Mouse (Mus musculus) heart, adult 11 months (tissue): Measurements from ENCODE around the gene D930048N14Rik.
"Not testable (repeated sequence)": the region's sequence is repeated elsewhere in the genome, so short reads cannot be mapped to it uniquely, and the experiment has no call there.

Experiments used
- DNase-seq: peaks from one replicate; pipeline ENCODE4 v3.0.0; 2022

The D930048N14Rik gene

GRCm38 (mm10) chr11:51629651-51630314, 21.0 kb upstream of the D930048N14Rik start:
- DNase-seq, result no peak

DNA sequence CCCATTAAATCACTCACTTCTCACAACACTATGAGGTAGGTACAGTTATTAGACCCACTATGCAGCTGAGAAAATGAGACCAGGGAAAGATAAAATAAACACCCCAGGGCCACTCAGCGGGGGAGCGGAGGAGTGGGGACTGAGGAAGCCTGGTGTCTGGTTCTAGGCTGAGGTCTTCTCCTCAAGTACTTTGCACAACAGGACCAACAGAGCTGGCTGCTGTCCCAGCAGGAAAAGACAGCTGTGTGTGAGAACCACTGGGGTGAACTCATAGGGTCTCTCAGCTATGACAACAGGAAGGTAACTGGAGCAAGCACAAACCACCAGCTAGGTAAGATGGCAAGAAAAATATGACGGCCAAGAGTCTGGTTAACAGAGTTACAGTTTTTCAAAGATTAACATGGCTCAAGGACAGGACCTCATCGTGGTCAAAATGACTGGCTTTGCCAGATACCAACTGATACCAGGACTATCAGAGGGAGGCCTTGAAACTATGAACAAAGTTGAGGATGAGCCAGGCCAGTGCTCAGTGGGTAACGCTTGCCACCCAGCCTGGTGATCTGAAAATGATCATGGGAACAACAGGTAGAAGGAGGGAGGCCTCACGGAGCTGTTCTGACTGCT, 18.5 kb upstream of the D930048N14Rik start:
- DNase-seq, result peak; percentile 91

DNA sequence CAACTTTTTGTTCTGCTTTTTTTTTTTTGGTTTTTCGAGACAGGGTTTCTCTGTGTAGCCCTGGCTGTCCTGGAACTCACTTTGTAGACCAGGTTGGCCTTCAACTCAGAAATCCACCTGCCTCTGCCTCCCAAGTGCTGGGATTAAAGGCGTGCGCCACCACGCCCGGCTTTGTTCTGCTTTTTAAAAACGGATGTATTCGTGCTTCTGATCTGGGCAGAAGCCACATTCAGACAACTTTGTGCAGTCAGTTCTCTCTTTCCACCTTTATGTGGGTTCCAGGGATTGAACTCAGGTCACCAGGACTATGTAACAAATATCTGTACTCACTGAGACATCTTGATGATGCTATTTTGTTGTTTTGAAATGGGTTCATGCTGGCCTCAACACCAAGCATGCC, 17.6 kb upstream of the D930048N14Rik start:
- not testable (repeated sequence) for DNase-seq

DNA sequence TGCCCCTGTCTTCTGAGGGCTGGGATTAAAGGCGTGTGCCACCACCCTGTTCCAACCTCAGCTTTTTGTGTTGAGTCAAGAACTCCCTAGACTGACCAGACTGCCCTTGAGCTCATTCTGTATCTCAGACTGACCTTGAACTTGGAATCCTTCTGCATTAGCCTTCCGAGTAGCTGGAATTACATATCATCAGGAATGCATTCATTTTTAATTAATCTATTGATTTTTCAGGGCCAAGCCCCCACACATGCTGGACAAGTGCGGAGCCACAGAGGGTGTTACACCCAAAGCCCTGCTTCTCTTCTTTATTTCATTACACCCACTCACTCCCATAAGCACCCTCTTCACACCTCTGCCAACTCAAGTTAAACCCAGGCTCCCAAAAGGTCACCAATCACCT, 17.0 kb upstream of the D930048N14Rik start:
- DNase-seq, result no peak

GRCm38 (mm10) chr11:51635127-51635524, 15.6 kb upstream of the D930048N14Rik start:
- DNase-seq, result no peak

DNA sequence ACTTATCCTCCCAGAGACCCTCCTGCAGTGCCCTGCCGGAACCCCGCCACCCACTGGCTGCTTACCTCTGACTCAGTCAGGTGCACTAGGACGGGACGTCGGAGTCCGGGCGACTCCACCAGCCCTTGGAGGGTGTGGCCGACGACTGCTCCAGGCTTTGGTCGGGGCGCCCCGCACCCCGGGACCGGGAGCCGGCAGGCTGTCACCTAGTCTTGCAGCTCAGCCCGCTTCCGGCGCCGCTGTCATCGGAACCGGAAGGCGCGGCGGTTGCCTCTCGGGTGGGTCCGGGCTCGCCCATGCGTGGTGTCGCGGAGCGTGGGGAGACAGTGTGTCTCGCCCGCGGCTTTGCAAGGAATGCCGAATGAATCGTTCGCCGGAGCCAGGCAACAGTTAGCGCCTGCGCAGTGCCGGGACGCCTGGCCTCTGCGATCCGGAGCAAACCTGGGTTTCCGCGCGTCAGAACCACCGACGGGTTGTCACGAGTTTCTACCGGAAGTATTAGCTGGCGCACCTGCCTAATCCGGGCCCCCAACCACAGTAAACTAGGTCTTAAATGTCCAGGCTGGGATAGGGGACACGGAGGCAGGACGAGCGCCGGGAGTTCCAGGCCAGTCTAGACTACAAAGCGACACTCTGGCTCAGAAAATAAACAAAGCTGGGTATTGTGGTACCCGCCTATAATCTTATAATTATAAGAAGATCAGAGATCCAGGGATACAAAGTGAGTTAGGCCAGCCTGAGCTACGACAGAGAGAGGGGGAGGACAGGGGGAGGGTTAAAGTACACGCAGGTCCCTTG, 15.0 kb upstream of the D930048N14Rik start, which contains the start of gene Rmnd5b:
TSS of gene Rmnd5b (minus strand) at position 372 of the 798 bp plus-strand sequence.
- peak; percentile 99 for DNase-seq

DNA sequence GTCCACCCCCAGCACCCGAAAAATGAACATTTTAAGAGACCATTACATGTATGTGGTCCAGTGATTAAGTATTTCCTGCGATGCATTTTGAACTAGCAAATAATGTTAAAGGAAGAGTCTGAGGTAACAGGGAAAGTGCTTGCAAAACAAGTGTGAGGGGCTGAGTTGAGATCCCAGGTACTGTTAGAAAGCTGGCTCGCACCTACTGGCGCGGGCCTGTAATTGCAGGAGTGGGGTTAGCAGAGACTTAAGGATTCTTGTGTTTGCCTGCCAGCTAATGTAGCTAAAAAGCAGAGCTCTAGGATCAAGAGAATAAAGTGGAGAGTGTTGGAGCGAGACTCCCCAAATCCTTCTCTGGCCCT, 14.4 kb upstream of the D930048N14Rik start:
- peak; percentile 95 for DNase-seq

DNA sequence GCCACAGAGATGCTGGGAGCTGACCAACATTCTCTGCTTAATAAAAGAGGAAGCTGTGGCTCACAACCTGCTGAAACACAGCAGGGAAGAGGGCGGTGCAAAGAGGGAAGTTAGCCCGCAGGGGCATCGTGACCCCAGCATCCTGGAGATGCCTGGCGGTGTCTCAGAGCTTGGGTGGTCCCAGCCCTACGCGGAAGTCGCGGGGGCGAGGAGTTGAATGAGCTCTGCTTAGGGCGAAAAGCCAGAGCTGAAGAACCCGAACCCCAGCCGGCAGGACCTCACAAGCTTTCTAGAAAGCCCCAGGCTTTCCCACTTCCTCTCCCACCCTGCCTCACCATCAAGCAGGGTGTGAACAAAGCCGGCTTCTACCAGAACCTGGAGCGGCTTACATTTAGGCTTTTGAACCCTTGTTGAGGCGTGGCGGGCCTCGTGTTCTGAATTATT, 12.8 kb upstream of the D930048N14Rik start:
- DNase-seq, result peak; percentile 97

DNA sequence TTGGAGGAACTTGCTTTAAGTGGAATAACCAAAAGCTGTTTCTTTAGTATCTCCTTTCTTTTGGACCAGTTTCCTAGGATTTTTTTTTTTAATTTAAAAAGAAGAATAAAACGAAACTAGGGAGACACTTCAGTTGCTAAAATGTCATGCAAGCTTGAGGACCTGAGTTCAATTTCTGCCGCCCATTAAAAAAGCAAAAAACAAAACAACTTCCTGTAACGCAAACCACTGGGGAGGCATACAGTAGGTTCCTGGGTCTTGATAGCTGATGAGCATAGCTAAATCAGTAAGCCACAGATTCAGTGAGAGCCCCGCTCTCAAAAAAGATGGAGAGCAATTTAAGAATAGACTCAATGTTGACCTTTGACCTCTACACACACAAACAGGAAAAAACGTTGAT, 12.3 kb upstream of the D930048N14Rik start:
- no peak for DNase-seq

DNA sequence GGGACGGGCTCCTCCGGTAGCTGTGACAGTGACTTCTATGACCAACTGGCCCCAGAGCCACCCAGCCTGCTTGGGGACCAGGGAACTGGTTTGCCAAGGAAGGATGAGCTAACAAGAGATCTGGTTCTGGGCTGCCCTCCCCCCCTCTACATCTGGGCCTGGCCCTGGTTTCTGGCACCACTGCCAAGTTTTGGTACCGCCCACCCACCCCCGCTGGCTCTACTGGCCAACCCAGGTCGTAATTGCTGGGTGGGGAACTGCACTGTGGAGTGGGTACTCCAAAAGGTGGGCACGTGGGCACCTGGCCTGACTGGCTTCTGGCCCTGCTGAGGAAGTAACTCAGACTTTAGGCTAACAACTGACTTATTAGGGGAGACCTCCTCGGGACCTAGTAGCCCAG, 10.0 kb upstream of the D930048N14Rik start:
- DNase-seq, result peak; percentile 92

DNA sequence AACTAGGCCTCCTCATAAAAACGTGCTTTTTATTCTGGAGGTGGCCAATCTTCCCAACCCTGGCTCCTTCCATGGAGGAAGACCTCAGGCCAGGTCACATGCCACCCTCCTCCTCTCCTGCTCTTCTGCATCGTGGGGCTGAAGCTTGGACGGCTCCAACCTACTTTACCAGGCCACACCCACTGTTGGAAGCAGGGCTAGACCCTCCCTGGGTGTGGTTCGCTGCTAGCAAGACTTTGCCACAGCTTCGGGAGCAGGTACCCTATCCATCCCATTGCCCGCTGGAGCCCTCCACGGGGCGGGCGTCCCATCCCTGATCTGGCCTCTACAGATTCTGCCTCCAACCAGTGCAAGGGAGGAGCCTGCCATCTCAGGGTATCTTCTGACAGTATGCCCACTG, 7.6 kb upstream of the D930048N14Rik start:
- DNase-seq, result no peak

GRCm38 (mm10) chr11:51643761-51644160, 7.0 kb upstream of the D930048N14Rik start:
- DNase-seq, result no peak

- DNase-seq, result no peak
Observed at GRCm38 (mm10) chr11:51644217-51644616, 6.5 kb upstream of the D930048N14Rik start.

DNA sequence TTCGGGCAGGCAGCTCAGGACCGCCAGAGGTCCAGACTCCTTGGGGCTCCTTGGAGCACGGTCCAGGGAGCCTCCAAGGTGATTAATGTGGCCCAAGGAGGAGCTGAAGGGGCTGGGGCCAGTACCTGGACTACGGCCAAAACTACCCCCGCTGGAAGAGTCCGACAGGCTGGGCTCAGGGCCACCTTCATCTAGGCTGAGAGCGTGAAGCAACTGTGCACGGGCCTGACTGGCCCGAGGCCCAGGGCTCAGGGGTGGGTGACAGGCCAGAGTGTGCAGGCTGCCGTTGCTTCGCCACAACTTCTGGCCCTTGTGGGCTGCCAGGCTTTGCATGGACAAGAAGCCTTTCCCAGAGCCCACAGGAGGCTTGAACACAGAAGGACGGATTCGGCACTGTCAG, 5.5 kb upstream of the D930048N14Rik start:
- DNase-seq, result no peak

DNA sequence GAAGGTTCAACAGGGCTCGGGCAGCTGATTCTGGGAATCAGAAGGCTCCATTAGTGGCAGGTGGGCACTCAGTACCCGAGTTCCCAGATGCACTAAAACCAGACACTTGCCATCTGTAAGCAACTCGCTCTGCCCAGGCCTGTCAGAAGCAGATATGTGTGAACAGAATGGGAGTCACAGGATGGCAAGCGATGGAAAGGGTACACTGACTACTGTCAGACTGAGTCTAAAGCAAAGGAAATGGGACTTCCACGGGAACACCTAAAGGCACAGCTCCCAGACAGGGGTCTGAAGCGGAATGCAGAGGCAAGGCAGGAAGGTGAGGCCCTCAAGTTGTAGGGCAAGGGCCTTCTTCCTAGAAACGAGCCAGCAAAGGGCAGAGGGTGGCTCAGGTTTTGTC, 4.5 kb upstream of the D930048N14Rik start:
- peak; percentile 93 for DNase-seq

DNA sequence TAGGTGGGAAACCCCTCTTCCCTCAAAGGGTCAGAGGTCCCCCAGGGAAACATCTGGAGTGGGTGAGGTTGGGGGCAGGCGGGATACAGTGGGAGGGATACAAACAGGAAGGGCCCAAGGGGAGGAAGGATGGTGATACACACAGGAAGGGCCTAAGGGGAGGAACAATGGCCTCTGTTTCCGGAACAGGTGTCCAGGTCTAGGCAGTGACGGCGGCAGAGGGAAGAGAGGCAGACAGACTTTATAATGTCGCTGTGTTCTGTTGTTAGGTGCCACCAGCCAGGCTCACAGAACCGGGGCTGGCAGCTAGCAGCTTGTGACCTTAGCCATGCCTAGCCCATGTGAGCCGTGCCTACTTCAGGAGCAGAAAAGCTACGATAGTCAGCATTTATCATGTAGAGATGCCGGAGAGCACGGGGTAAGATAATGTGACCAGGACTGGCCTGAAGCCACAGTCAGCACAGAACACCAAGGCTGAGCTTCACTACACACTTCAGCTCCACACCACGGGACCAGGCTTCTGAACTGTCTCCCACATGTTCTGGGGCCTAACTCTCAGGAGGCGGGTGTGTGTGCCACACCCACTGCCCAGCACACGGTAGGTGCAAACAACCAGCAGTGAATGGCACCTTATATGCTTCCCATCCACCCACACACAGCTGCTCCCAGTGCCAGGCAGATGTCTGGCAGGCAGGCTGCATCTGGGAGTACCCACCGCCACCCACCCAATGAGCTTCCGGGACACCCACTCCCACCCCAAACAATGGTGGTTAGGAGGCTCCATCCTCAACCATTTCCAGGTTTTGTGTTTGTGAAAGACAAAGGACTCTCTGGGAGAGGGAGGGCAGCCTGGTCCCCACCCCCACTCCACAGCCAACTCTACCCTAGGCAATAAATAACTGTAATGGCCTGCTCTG, 3.7 kb upstream of the D930048N14Rik start:
- peak; percentile 99 for DNase-seq

DNA sequence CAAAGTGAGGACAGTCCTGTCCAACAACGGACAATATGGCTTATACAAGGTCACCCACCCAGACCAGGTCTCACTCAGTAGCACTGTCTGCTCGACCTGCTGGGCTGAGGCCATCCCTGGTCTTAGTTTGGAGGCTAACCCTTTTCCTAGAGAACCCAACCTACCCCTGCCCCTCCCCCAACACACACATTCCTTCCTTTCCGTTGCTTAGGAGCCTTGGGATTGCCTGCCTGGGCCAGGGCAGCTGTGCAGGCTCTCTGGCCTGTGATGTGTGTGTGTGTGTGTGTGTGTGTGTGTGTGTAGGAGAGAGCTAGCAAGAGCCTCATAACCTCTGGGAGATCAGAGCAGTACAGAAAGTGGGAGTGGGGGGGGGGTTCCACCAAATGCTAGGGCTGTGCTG, 2.2 kb upstream of the D930048N14Rik start:
- DNase-seq, result peak; percentile 94

GRCm38 (mm10) chr11:51649111-51649888, 1.5 kb upstream of the D930048N14Rik start:
- DNase-seq, result peak; percentile 93

DNA sequence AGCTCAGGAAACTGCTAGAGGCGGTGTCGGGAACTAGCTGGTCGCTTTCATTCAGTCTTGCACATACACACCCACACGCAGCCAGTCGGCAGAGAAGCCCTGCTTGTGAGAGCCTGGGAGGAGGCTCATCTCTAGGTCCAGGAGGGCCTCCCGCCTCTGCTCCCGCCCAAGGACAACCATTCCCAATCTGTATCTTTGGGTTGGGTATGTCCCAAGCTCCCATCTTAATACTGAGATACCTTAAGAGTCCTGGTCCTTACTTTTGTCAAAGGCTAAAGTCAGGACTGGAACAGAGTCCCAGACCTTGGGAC, 910 bp upstream of the D930048N14Rik start:
- peak; percentile 94 for DNase-seq

- DNase-seq, result peak; percentile 96
Observed at GRCm38 (mm10) chr11:51650261-51650660, 493 bp upstream of the D930048N14Rik start.

DNA sequence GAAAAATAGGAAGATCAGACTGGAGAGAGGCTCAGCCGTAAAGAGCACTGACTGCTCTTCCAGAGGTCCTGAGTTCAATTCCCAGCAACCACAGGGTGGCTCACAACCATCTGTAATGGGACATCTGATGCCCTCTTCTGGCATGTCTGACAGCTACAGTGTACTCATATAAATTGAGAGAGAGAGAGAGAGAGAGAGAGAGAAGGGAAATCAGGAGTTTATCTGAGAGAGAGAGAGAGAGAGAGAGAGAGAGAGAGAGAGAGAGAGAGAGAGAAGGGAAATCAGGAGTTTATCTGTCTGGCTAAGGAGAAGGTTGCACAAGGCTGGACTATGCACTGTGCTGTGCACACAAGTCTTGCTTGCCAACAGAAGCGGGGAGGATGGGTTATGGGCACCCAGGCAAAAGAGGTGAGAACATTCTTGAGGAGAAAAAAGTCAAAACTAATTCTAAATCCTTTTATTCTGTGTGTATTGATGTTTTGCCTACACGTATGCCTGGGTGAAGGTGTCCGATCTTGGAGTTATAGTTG, 2.2 kb downstream of the D930048N14Rik start:
- DNase-seq, result no peak

DNA sequence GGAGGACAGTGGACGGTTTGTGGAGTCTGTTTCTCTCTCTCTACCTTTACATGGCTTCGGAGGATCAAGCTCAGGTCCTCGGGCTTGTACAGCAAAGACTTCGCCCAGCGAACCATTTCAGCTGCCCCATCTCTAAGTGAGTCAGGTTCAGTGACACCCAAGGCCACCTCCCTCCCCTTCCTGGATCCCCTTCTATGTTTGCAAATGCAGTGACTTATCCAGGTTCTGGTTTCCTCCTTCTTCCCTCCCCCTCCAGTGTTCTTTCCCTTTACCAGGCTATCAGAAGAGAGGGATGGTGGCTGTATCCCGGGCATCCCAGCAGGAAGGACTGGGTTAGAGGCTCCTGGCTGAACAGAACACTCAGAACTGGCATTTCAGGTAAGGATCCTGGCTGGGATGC, 3.0 kb downstream of the D930048N14Rik start:
- DNase-seq, result no peak
